Mouse (Mus musculus) brain, embryonic 14.5 days (tissue): ENCODE results near the gene Sap30. TPM values are rescaled to one million over a fixed set of nuclear protein-coding genes. Genes with fewer than 3 reads are reported as not detected.
"Not testable (repeated sequence)": the region's sequence is repeated elsewhere in the genome, so short reads cannot be mapped to it uniquely, and the experiment has no call there.

ENCODE experiments used
- DNase-seq: peaks from one replicate; pipeline ENCODE4 v3.0.0-alpha.2; 2011; ENCODE audit warnings: low read depth
- CTCF ChIP-seq: fragments of 200-500 bp; IDR thresholded peaks from 2 replicates; pipeline ENCODE4 v1.5.1; 2012; ENCODE audit warnings: inconsistent platforms, mild to moderate bottlenecking, moderate library complexity, borderline replicate concordance; ENCODE audit not compliant: insufficient read depth, insufficient read length; ENCODE audit errors: extremely low read depth
- POLR2A ChIP-seq: fragments of 200-500 bp; IDR thresholded peaks from 2 replicates; pipeline ENCODE4 v1.6.1; 2012; ENCODE audit warnings: mild to moderate bottlenecking, inconsistent platforms, borderline replicate concordance; ENCODE audit not compliant: poor library complexity, insufficient read depth, insufficient read length, severe bottlenecking; ENCODE audit errors: extremely low read depth
- polyA plus RNA-seq: library from polyadenylated mRNA; depleted of rRNA; stranded (reverse); fragments of >200 nt; gene quantifications from 2 replicates; pipeline ENCODE4 v1.2.3, GENCODE M21; 2012

Gene Sap30
- polyA plus RNA-seq, 1 experiment: 39.6 TPM

GRCm38 (mm10) chr8:57512141-57513056 lies 24.7 kb upstream of the Sap30 start:
- TF ChIP-seq CTCF (no peak), POLR2A (no peak)
- peak; percentile 56 for DNase-seq

- no peak for TF ChIP-seq CTCF
- peak; percentile 56; the same call in 1 of the 2 replicates for TF ChIP-seq POLR2A
- DNase-seq: peak; percentile 100
Measured at GRCm38 (mm10) chr8:57511316-57512118, 23.9 kb upstream of the Sap30 start, which contains the start of gene Hmgb2. Hmgb2 (plus strand) TSS chr8:57511907.

DNA sequence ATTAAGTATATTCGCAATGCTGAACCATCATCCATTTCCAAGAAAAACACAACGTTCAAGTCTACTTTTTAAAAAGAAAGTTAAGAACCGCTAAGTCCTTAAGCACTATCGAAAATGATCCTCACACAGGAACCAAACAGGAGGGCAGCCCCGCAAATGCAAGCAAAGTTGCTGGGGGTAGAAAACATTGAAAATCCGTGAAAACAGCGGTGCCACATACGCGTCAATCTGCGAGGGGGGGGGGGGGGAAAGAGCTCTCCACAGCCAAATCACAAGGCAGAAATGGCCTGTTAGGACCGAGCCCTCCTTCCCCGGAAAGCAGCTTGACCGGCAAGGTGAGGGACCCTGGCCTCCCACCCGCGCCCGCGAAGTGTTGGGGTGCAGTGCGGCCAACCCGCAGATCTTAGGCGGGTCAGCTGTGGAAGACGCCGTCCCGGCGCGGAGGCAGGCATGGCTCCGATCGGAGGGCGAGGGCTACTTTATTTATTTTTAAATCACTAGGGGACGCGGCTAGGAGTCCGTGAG lies 23.2 kb upstream of the Sap30 start:
- no peak for DNase-seq
- TF ChIP-seq POLR2A: 0 out of 2 replicates have a peak, but pooled peaks have one; percentile 6
- no peak for TF ChIP-seq CTCF

GRCm38 (mm10) chr8:57508657-57509056 lies 21.0 kb upstream of the Sap30 start:
- TF ChIP-seq POLR2A: no peak
- TF ChIP-seq CTCF: no peak
- no peak for DNase-seq

DNA sequence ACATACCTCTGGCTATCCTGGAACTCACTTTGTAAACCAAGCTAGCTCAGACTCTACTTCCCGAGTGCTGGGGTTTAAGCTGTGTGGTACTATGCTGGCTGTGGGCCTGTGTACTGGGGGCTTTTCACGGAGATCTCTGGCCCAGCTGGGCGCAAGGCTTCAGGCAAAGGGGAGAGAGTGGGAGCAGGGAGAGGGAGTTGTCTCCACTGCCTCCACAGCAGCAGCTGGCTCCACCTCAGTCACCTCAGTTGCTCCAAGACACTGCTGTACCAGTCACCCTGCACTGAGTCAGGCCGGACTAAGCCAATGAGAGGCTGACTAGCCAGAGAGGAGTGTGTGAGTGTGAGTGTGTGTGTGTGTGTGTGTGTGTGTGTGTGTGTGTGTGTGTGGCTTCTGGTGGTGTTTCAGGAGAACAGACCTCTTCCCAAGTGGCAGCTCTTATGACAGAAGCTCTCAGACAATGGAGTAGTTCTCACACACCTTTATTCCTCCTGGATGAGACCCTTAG lies 19.9 kb upstream of the Sap30 start:
- TF ChIP-seq POLR2A (no peak), CTCF (no peak)
- DNase-seq: no peak

DNA sequence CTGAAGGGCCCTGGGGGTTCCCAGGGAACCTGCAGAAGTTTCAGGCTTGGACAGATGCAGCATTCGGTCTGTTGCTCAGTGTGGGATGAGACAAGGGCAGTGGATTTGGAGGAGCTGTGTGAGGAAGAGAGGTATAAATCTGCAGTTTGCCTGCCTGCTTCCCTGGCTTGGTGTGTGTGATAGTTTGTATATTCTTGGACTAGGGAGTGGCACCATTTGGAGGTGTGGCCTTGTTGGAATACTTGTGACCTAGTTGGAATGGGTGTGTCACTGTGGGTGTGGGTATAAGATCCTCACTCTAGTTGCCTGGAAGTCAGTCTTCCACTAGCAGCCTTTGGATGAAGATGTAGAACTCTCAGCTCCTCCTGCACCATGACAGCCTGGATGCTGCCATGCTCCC lies 17.8 kb upstream of the Sap30 start:
- DNase-seq: not testable (repeated sequence)

DNA sequence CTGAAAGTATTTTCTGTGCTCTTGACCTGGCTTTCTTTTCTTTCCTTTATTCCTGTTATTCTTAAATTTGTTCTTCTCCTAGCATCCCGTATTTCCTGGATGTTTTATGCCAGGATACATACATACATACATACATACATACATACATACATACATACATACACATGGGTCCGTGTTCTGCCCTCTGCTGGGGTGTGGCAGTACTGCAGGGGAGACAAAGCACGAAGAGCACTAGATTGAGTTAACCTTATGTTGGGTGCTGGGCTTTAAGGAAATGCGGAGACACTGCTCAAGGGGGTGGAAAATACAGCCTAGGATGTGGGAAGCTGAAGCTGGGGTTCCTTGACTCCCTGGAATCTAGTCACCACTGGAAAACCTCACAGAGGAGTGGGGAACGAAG lies 16.0 kb upstream of the Sap30 start:
- TF ChIP-seq POLR2A (no peak), CTCF (peak; percentile 68; the same call in 1 of the 2 replicates)
- DNase-seq: peak; percentile 74

DNA sequence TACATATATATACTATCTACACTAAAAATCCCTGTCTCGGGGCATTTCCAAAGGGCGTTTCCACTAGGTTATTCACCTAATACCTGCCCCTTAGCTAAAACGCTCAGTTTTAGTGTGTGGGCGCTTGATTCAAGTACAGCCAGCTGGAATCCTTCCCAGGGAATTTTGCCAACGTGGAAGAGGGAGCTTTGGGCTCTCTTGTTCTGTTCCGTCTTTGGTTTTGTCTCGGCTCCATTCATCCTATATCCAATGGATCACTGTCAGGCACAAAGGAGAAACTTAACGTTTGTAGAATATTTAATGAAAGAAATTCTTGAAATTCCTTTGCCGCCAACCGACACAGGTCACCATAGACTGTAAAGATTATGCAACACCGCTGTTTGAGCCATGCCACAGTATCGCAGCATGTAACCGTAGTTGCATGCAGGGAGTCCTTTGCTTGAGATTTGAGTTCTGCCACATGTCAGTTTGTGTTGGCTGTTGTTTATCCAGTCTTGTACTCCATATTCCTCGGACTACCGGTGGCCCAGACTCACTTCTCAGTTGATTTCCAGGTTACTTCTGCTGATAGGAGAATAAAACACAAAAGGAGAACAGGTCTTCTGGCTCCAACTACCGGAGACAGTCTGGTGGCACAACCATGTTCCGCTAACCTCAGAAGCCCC lies 11.3 kb upstream of the Sap30 start:
- TF ChIP-seq CTCF (no peak), POLR2A (no peak)
- peak; percentile 94 for DNase-seq

DNA sequence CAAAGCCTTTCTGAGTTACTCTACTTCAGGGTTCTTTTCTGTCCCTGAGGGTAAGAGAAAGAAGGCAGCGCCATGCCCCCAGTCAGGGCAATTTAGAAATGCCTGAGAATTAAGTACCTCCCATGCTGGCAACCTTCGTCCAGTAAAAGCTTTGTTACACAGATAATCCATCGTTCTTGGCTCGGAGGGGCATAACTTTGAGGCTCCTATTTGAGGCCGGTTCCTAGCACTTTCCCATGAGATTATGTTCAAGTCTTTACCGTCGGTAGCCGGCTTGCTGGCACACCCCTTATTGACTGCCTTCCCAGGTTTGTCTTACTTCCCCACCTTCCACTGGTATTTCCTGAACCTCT lies 10.8 kb upstream of the Sap30 start:
- DNase-seq: peak; percentile 88
- TF ChIP-seq POLR2A: no peak
- TF ChIP-seq CTCF: no peak

DNA sequence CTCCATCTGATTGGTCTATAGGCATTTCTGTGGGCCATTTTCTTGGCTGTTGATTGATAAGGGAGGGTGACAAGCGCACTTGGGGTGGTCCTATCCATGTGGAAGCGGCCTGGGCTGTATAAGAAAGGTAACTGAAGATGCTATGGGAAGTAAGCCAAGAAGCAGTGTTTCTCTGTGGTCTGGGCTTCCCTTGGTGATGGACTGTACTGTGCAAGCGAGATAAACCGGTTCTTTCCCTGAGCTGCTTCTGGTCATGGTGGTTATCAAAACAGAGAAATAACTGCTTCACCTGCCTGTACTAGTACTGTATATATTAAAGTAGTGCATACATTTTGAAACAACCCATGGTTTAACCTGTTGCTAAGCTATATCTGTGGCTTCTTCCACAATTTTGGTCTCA lies 4.2 kb upstream of the Sap30 start:
- TF ChIP-seq POLR2A (no peak), CTCF (no peak)
- no peak for DNase-seq

DNA sequence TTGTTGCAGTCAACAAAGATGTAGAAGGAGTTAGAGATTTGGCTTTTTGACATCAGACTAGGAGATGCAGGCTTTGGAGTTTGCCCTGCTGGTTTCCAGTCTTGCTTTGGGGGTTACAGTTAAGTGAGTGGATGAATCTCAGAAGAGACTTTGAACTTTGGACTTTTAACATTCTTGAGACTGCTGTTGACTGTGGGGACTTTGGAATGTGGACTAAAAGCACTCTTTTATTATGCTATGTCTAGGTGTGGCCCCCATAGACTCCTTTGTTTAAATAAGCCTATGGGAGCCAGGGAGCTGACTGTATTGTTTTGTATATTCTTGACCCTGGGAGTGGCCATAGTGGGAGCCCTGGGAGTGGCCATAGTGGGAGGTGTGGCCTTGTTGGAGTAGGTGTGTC lies 2.2 kb upstream of the Sap30 start:
- no peak for DNase-seq
- no peak for TF ChIP-seq POLR2A
